Mouse (Mus musculus) neural tube, embryonic 15.5 days (tissue): ENCODE measurements around the gene Arhgap15. TPM values are rescaled to one million over a fixed set of nuclear protein-coding genes. Genes with fewer than 3 reads are reported as not detected.
A peak's percentile ranks its signal among the peaks of the same experiment; 100 is the strongest.

Experiments
- ATAC-seq: fragments of 200-750 bp; cut with Nextera tagmentation; 2 replicates; pipeline ENCODE4 v1.8.0; 2017; ENCODE audit warnings: mild to moderate bottlenecking, moderate TSS enrichment, moderate library complexity; ENCODE audit not compliant: low FRiP score
- H3K27ac ChIP-seq: fragments of 300-500 bp; sonication (generic); replicated peaks from 2 replicates; pipeline ENCODE4 v1.5.1; 2015; ENCODE audit warnings: mild to moderate bottlenecking, inconsistent platforms
- H3K27me3 ChIP-seq: fragments of 300-500 bp; sonication (generic); replicated peaks from 2 replicates; pipeline ENCODE4 v1.6.1; 2015; ENCODE audit warnings: inconsistent platforms
- H3K36me3 ChIP-seq: fragments of 300-500 bp; sonication (generic); 2 replicates; pipeline ENCODE4 v1.6.1; 2015; ENCODE audit warnings: inconsistent platforms
- H3K4me1 ChIP-seq: fragments of 300-500 bp; sonication (generic); 2 replicates; pipeline ENCODE4 v1.6.1; 2015; ENCODE audit warnings: inconsistent platforms
- H3K4me2 ChIP-seq: fragments of 300-500 bp; sonication (generic); 2 replicates; pipeline ENCODE4 v1.6.1; 2015; ENCODE audit warnings: inconsistent platforms, mild to moderate bottlenecking, moderate library complexity
- H3K4me3 ChIP-seq: fragments of 300-500 bp; sonication (generic); replicated peaks from 2 replicates; pipeline ENCODE4 v1.5.1; 2015; ENCODE audit warnings: mild to moderate bottlenecking, inconsistent platforms
- H3K9ac ChIP-seq: fragments of 300-500 bp; sonication (generic); replicated peaks from 2 replicates; pipeline ENCODE4 v1.6.1; 2015; ENCODE audit warnings: mild to moderate bottlenecking, inconsistent platforms
- H3K9me3 ChIP-seq: fragments of 300-500 bp; sonication (generic); replicated peaks from 2 replicates; pipeline ENCODE4 v1.6.1; 2016; ENCODE audit warnings: inconsistent platforms
- WGBS: fragments of 180-500 bp; shearing (Covaris S2); methylation state at CpG from one replicate; pipeline ENCODE4 v1.1.7; 2015; ENCODE audit warnings: mixed read lengths; 5-methylcytosine and 5-hydroxymethylcytosine counted together
- polyA plus RNA-seq: library from polyadenylated mRNA; unstranded; fragments of >200 nt; fragmentation: Nextera tagmentation; extraction: Ambion mirVana; gene quantifications from 2 replicates; pipeline ENCODE4 v1.2.1, GENCODE M21; 2015

Gene Arhgap15
- polyA plus RNA-seq, 1 experiment from 2014 or later, result 3.0 TPM

- Histone ChIP-seq H3K4me2 (no peak overlapping the region), H3K4me3 (no peak overlapping the region), H3K36me3 (no peaks in the 10 kb centered on the region), H3K27ac (no peak overlapping the region), H3K9ac (no peak overlapping the region), H3K4me1 (0 out of 2 replicates have a peak, but pooled peaks cover 6% of the 10 kb centered on the region), H3K9me3 (no peaks in the 10 kb centered on the region), H3K27me3 (no peaks in the 10 kb centered on the region)
- ATAC-seq, result no peak
- WGBS, result 26% methylated on average over 5 of the region's 5 CpGs
These were observed 551.3 kb downstream of the Arhgap15 start for GRCm38 (mm10) chr2:44299909-44300308.

- 75% methylated on average over 6 of the region's 6 CpGs for WGBS
These were observed 551.8 kb downstream of the Arhgap15 start for GRCm38 (mm10) chr2:44300466-44300865.

GRCm38 (mm10) chr2:44304261-44304970, 555.8 kb downstream of the Arhgap15 start:
- peak; percentile 66; the same call in 1 of the 2 replicates for ATAC-seq
- Histone ChIP-seq H3K4me1 (peaks cover 13% of the 10 kb centered on the region), H3K9me3 (no peaks in the 10 kb centered on the region), H3K36me3 (no peaks in the 10 kb centered on the region), H3K4me3 (no peak overlapping the region), H3K27me3 (no peaks in the 10 kb centered on the region), H3K4me2 (peak overlapping the region; percentile 40), H3K27ac (no peak overlapping the region), H3K9ac (no peak overlapping the region)
- WGBS, result 20% methylated on average over 9 of the region's 9 CpGs

More at GRCm38 (mm10) chr2:44300466-44300865, 551.8 kb downstream of the Arhgap15 start:
- no peak overlapping the region for H3K4me3 ChIP-seq
- H3K27me3 ChIP-seq, result no peaks in the 10 kb centered on the region
- ATAC-seq, result no peak
- no peaks in the 10 kb centered on the region for H3K9me3 ChIP-seq
- H3K27ac ChIP-seq, result no peak overlapping the region
- H3K9ac ChIP-seq, result no peak overlapping the region
- no peaks in the 10 kb centered on the region for H3K36me3 ChIP-seq
- H3K4me2 ChIP-seq, result no peak overlapping the region
- H3K4me1 ChIP-seq, result peaks cover 11% of the 10 kb centered on the region

GRCm38 (mm10) chr2:44304971-44305808, 556.6 kb downstream of the Arhgap15 start:
- Histone ChIP-seq H3K9me3 (no peaks in the 10 kb centered on the region), H3K27me3 (no peaks in the 10 kb centered on the region), H3K36me3 (no peaks in the 10 kb centered on the region), H3K4me2 (peak overlapping the region; percentile 40), H3K9ac (no peak overlapping the region), H3K27ac (0 out of 2 replicates have a peak overlapping the region, but pooled peaks have one; percentile 37), H3K4me3 (no peak overlapping the region; the same call in 1 of the 2 replicates), H3K4me1 (peaks cover 13% of the 10 kb centered on the region)
- ATAC-seq, result no peak; the same call in 1 of the 2 replicates
- WGBS, result 34% methylated on average over 17 of the region's 17 CpGs

- Histone ChIP-seq H3K36me3 (no peaks in the 10 kb centered on the region), H3K27ac (no peak overlapping the region), H3K4me3 (no peak overlapping the region), H3K4me1 (peaks cover 16% of the 10 kb centered on the region), H3K9me3 (no peaks in the 10 kb centered on the region), H3K9ac (no peak overlapping the region), H3K4me2 (no peak overlapping the region), H3K27me3 (no peaks in the 10 kb centered on the region)
- 51% methylated on average over 2 of the region's 2 CpGs for WGBS
- no peak for ATAC-seq
These were observed 557.5 kb downstream of the Arhgap15 start for GRCm38 (mm10) chr2:44306137-44306536.

- Histone ChIP-seq H3K9ac (no peak overlapping the region), H3K36me3 (no peaks in the 10 kb centered on the region), H3K27me3 (no peaks in the 10 kb centered on the region), H3K27ac (no peak overlapping the region), H3K4me1 (peaks cover 22% of the 10 kb centered on the region), H3K4me2 (no peak overlapping the region), H3K4me3 (no peak overlapping the region), H3K9me3 (no peaks in the 10 kb centered on the region)
- no peak for ATAC-seq
- WGBS, result 91% methylated on average over 3 of the region's 3 CpGs
These were observed 560.5 kb downstream of the Arhgap15 start for GRCm38 (mm10) chr2:44309124-44309523.

- WGBS, result 91% methylated on average over 1 of the region's 1 CpGs
- Histone ChIP-seq H3K27ac (no peak overlapping the region), H3K4me3 (no peak overlapping the region), H3K4me2 (peak overlapping the region; percentile 21; the same call in 1 of the 2 replicates), H3K27me3 (no peaks in the 10 kb centered on the region), H3K36me3 (no peaks in the 10 kb centered on the region), H3K9me3 (no peaks in the 10 kb centered on the region), H3K9ac (no peak overlapping the region), H3K4me1 (peaks cover 19% of the 10 kb centered on the region)
- ATAC-seq, result no peak
These were observed 560.9 kb downstream of the Arhgap15 start for GRCm38 (mm10) chr2:44309556-44309955.

GRCm38 (mm10) chr2:44310095-44310748, 561.6 kb downstream of the Arhgap15 start:
- H3K27ac ChIP-seq, result no peak overlapping the region
- H3K27me3 ChIP-seq, result no peaks in the 10 kb centered on the region
- no peaks in the 10 kb centered on the region for H3K36me3 ChIP-seq
- peak; percentile 53 for ATAC-seq
- no peaks in the 10 kb centered on the region for H3K9me3 ChIP-seq
- H3K9ac ChIP-seq, result no peak overlapping the region
- peaks cover 13% of the 10 kb centered on the region for H3K4me1 ChIP-seq
- H3K4me2 ChIP-seq, result peak overlapping the region; percentile 21
- H3K4me3 ChIP-seq, result no peak overlapping the region
- WGBS, result 73% methylated on average over 11 of the region's 11 CpGs

- ATAC-seq, result peak; percentile 82; the same call in 1 of the 2 replicates
- WGBS, result 4% methylated on average over 10 of the region's 10 CpGs
These were observed 562.6 kb downstream of the Arhgap15 start for GRCm38 (mm10) chr2:44311216-44311615.

GRCm38 (mm10) chr2:44313573-44313972, 564.9 kb downstream of the Arhgap15 start:
- no peaks in the 10 kb centered on the region for H3K9me3 ChIP-seq
- H3K36me3 ChIP-seq, result no peaks in the 10 kb centered on the region
- H3K27me3 ChIP-seq, result no peaks in the 10 kb centered on the region
- no peak overlapping the region for H3K4me3 ChIP-seq
- H3K27ac ChIP-seq, result no peak overlapping the region
- 67% methylated on average over 3 of the region's 3 CpGs for WGBS
- no peak overlapping the region for H3K4me2 ChIP-seq
- H3K9ac ChIP-seq, result no peak overlapping the region
- H3K4me1 ChIP-seq, result 0 out of 2 replicates have a peak, but pooled peaks cover 9% of the 10 kb centered on the region
- no peak for ATAC-seq

More at GRCm38 (mm10) chr2:44311216-44311615, 562.6 kb downstream of the Arhgap15 start:
- Histone ChIP-seq H3K27me3 (no peaks in the 10 kb centered on the region), H3K4me2 (peak overlapping the region; percentile 43), H3K4me3 (no peak overlapping the region), H3K9me3 (no peaks in the 10 kb centered on the region), H3K27ac (no peak overlapping the region), H3K4me1 (0 out of 2 replicates have a peak, but pooled peaks cover 9% of the 10 kb centered on the region), H3K36me3 (no peaks in the 10 kb centered on the region), H3K9ac (no peak overlapping the region)

- Histone ChIP-seq H3K27me3 (no peaks in the 10 kb centered on the region), H3K36me3 (no peaks in the 10 kb centered on the region), H3K4me3 (no peak overlapping the region), H3K4me2 (no peak overlapping the region), H3K4me1 (no peaks in the 10 kb centered on the region), H3K9me3 (no peaks in the 10 kb centered on the region), H3K27ac (no peak overlapping the region), H3K9ac (no peak overlapping the region)
- WGBS, result 46% methylated on average over 6 of the region's 6 CpGs
- no peak for ATAC-seq
These were observed 569.8 kb downstream of the Arhgap15 start for GRCm38 (mm10) chr2:44318436-44318835.
